Mouse (Mus musculus) liver, adult 2 months (tissue): Measurements from ENCODE around the gene Alyref. TPM values are rescaled to one million over a fixed set of nuclear protein-coding genes. Genes with fewer than 3 reads are reported as not detected.

Source experiments
- DNase-seq: peaks from one replicate; pipeline ENCODE4 v3.0.0-alpha.2; 2011; ENCODE audit warnings: low read depth, low spot score; ENCODE audit errors: extremely low read depth
- H3K27ac ChIP-seq: fragments of 200-500 bp; replicated peaks from 2 replicates; pipeline ENCODE4 v1.5.1; 2012; ENCODE audit warnings: low read depth, mild to moderate bottlenecking, control low read depth, inconsistent platforms, low read length; ENCODE audit not compliant: insufficient read depth
- H3K27me3 ChIP-seq: fragments of 200-500 bp; 2 replicates; pipeline ENCODE4 v1.6.1; 2012; ENCODE audit warnings: mild to moderate bottlenecking, moderate library complexity, low read length, inconsistent platforms; ENCODE audit not compliant: control insufficient read depth, insufficient read depth
- H3K36me3 ChIP-seq: fragments of 200-500 bp; 2 replicates; pipeline ENCODE4 v1.6.1; 2012; ENCODE audit warnings: low read length, inconsistent platforms; ENCODE audit not compliant: control insufficient read depth, insufficient read depth
- H3K4me1 ChIP-seq: fragments of 200-500 bp; 2 replicates; pipeline ENCODE4 v1.6.1; 2011; ENCODE audit warnings: low read length; ENCODE audit not compliant: control insufficient read depth, insufficient read depth
- H3K4me3 ChIP-seq: fragments of 200-500 bp; 2 replicates; pipeline ENCODE4 v1.5.1; 2011; ENCODE audit warnings: low read depth, mild to moderate bottlenecking, control low read depth, low read length, moderate library complexity; ENCODE audit not compliant: insufficient read depth
- H3K79me2 ChIP-seq: fragments of 200-500 bp; 2 replicates; pipeline ENCODE4 v1.6.1; 2012; ENCODE audit warnings: inconsistent platforms, mild to moderate bottlenecking, low read length, moderate library complexity; ENCODE audit not compliant: control insufficient read depth, insufficient read depth
- H3K9ac ChIP-seq: fragments of 200-500 bp; 2 replicates; pipeline ENCODE4 v1.6.1; 2012; ENCODE audit warnings: low read depth, mild to moderate bottlenecking, control low read depth, inconsistent platforms, low read length
- CTCF ChIP-seq: fragments of 200-500 bp; IDR thresholded peaks from 2 replicates; pipeline ENCODE4 v1.5.1; 2011; ENCODE audit warnings: low read depth, low read length, control low read depth
- POLR2A ChIP-seq: fragments of 200-500 bp; IDR thresholded peaks from 2 replicates; pipeline ENCODE4 v1.6.1; 2011; ENCODE audit warnings: low read length, control low read depth; ENCODE audit not compliant: insufficient read depth; ENCODE audit errors: extremely low read depth
- WGBS: fragments of 180-500 bp; shearing (Covaris S2); methylation state at CpG from one replicate; pipeline ENCODE4 v1.1.7; 2018; 5-methylcytosine and 5-hydroxymethylcytosine counted together
- polyA plus RNA-seq: library from polyadenylated mRNA; depleted of rRNA; stranded (reverse); fragments of >200 nt; gene quantifications from 2 replicates; pipeline ENCODE4 v1.2.3, GENCODE M21; 2012
- total RNA-seq: library from RNA; depleted of rRNA; stranded (reverse); fragments of >200 nt; gene quantifications from 2 replicates; pipeline ENCODE4 v1.2.3, GENCODE M21; 2014

Gene Alyref
- total and polyA plus RNA-seq, 2 experiments = 12.9 to 34.5 TPM

DNA sequence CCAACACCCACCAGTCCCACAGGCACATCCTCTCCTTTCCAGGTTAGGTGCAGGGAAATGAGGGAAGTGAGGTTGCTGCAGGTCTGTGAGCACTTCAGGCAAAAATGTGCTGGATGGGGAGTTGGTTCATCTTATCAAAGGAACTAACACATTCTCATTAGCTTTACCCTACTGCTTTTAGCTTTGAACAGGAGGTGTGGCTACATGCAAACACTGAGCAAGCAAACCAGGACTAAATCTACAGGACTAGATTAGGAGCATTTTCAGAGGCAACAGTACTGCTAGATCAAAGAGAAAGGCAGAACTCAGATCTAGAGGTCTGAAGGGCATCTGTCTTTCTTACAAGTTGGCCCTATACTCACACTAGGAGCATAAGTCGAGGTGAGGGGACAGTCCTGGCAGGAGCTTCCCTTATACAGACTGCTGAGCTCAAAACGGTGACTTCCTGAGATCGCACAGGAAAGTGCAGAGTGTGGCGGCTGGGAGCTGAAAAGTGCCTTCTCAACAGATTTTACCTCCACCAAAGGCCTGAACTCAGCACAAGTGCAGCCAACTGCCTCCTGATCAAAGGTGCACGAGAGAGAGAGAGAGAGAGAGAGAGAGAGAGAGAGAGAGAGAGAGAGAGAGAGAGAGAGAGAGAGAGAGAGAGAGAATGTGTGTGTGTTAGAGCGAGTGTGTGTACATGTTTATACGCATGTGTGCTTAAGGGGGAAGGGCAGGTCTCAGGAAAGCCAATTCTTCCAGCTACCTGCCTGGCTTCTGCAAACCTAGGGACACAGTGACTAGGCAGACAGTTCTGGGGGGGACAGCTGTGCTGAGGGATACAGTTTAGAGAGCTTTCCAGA lies 32.9 kb upstream of the Alyref start:
- DNase-seq = peak; percentile 85
- Histone ChIP-seq H3K27ac (peak overlapping the region; percentile 90), H3K4me3 (peak overlapping the region; percentile 84), H3K4me1 (peaks cover 32% of the 10 kb centered on the region), H3K9ac (peak overlapping the region; percentile 98), H3K36me3 (no peaks in the 10 kb centered on the region), H3K27me3 (no peaks in the 10 kb centered on the region), H3K79me2 (peaks cover 7% of the 10 kb centered on the region; the same call in 1 of the 2 replicates)
- TF ChIP-seq CTCF (no peak), POLR2A (no peak)
- WGBS = 2% methylated on average over 7 of the region's 7 CpGs

DNA sequence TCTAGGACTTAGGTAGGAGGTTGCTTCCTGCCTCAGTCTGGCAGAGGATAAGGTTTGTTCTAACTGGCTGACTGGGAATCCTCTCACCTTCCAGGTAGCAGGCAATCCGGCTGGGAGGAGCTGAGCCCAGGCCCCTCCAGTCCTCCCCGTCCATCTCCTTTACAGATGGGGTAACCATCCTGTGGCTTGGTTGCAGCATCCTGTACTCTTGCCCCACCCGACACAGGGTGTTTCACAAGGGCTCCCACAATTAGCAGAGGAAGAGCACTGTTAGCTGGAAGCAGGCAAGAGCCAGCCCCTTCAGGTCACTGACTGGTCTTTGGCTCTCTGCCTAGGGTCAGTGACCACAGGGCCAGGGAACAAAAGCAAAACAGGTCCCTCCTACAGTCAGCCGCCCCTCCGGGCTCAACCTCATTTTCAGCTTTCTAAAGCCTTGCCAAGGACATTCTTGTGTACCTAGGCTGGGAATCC lies 32.3 kb upstream of the Alyref start:
- 0 out of 2 replicates have a peak, but pooled peaks have one; percentile 26 for TF ChIP-seq POLR2A
- no peak for TF ChIP-seq CTCF
- peak overlapping the region; percentile 64 for H3K4me3 ChIP-seq
- H3K4me1 ChIP-seq = peaks cover 35% of the 10 kb centered on the region
- H3K36me3 ChIP-seq = no peaks in the 10 kb centered on the region
- peak overlapping the region; percentile 80 for H3K9ac ChIP-seq
- peaks cover 7% of the 10 kb centered on the region; the same call in 1 of the 2 replicates for H3K79me2 ChIP-seq
- H3K27me3 ChIP-seq = no peaks in the 10 kb centered on the region
- DNase-seq = peak; percentile 98
- 3% methylated on average over 5 of the region's 5 CpGs for WGBS
- peak overlapping the region; percentile 90 for H3K27ac ChIP-seq

DNA sequence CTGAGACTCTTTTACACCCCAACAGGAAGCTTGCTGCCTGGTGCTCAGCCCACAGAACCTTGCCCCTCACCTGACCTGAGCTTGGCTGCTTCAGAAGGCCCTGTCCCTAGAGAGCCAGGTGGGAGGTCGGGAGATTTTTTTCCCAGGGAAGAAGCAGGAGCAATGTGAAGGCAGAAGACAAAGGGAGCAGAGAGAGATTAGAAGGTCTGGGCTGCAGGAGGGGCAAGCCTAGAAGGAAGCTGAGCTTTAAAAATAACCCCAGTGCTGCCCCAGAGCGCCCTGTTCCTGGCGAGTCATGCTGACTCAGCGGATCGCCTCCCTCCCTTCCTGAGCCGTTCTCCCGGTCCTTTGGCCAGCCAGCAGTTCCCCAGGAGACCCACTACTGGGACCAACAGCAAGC lies 31.7 kb upstream of the Alyref start:
- peak overlapping the region; percentile 80 for H3K9ac ChIP-seq
- peak; percentile 86 for DNase-seq
- WGBS = 0% methylated on average over 7 of the region's 7 CpGs
- H3K79me2 ChIP-seq = peaks cover 7% of the 10 kb centered on the region; the same call in 1 of the 2 replicates
- no peaks in the 10 kb centered on the region for H3K27me3 ChIP-seq
- peak overlapping the region; percentile 64 for H3K4me3 ChIP-seq
- H3K36me3 ChIP-seq = no peaks in the 10 kb centered on the region
- H3K27ac ChIP-seq = peak overlapping the region; percentile 90
- TF ChIP-seq POLR2A (no peak), CTCF (no peak)
- H3K4me1 ChIP-seq = peaks cover 39% of the 10 kb centered on the region

DNA sequence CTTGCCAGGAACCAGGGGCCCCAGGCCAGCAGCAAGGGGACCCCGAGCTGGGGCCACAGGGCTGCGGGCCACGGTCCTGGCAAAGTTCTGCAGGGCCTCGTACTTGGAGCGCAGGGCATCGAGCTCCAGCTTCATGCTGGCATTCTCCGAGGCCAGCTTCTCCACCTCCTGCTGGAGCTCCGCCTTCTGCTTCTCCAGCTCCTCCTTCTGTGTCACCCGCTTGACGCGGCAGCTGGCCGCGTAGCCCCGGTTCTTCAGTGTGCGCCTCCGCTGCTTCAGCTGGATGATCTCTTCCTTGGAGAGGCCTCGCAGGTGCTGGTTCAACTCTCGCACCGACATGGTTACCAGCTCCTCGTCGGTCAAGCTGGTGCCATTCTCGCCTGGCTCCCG lies 31.2 kb upstream of the Alyref start:
- 10% methylated on average over 23 of the region's 23 CpGs for WGBS
- Histone ChIP-seq H3K4me3 (peak overlapping the region; percentile 64), H3K79me2 (peaks cover 7% of the 10 kb centered on the region; the same call in 1 of the 2 replicates), H3K27ac (peak overlapping the region; percentile 90), H3K9ac (peak overlapping the region; percentile 80), H3K4me1 (peaks cover 39% of the 10 kb centered on the region), H3K36me3 (no peaks in the 10 kb centered on the region), H3K27me3 (no peaks in the 10 kb centered on the region)
- peak; percentile 86 for TF ChIP-seq POLR2A
- no peak for TF ChIP-seq CTCF
- DNase-seq = peak; percentile 91

DNA sequence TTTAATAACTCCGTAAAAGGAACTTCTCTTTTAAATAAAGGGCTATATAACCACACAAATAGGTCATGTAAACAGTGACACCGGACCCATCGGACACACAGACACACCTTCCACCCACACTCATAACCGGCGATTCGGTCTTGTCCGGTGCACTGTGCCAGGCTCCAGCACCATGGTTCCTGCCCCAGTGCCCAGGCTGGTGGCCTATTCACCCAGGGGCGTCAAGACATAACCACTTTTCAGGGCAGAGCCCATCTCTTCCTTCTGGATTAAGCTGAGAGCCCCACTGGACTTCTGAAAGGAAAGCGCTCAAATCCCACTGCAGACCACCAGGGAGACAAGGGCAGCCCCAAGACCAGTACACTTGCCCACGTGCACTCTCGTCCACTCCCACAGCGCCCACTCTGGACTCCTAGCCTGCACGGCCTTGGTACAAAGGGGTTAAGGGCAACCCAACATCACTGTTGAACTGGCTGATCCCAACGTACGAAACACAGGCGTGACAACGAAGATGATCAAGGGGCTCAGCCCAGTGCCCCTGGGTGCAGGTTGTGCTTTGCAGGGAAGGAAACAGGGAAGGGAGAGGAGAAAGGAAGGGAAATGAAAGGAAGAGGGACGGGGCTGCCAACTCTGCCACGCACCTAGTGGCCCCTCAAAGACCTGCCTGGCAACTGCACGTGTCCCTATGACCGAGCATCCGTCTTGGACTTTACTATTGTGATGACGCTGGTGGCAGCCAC lies 30.6 kb upstream of the Alyref start:
- Histone ChIP-seq H3K27ac (peak overlapping the region; percentile 90), H3K27me3 (no peaks in the 10 kb centered on the region), H3K4me1 (peaks cover 37% of the 10 kb centered on the region), H3K36me3 (no peaks in the 10 kb centered on the region), H3K4me3 (peak overlapping the region; percentile 64), H3K79me2 (peaks cover 7% of the 10 kb centered on the region; the same call in 1 of the 2 replicates), H3K9ac (peak overlapping the region; percentile 48)
- TF ChIP-seq POLR2A = no peak
- no peak for TF ChIP-seq CTCF
- DNase-seq = peak; percentile 51
- WGBS = 31% methylated on average over 23 of the region's 23 CpGs
